Mouse (Mus musculus): ENCODE measurements around the gene Prmt2. TPM values are rescaled to one million over a fixed set of nuclear protein-coding genes. Genes with fewer than 3 reads are reported as not detected.

Prmt2 gene
- total RNA-seq (2015) (0.62 and 1.2 TPM in 2 replicates), total RNA-seq (2017) (2.0 and 2.4 TPM in 2 replicates)

DNA sequence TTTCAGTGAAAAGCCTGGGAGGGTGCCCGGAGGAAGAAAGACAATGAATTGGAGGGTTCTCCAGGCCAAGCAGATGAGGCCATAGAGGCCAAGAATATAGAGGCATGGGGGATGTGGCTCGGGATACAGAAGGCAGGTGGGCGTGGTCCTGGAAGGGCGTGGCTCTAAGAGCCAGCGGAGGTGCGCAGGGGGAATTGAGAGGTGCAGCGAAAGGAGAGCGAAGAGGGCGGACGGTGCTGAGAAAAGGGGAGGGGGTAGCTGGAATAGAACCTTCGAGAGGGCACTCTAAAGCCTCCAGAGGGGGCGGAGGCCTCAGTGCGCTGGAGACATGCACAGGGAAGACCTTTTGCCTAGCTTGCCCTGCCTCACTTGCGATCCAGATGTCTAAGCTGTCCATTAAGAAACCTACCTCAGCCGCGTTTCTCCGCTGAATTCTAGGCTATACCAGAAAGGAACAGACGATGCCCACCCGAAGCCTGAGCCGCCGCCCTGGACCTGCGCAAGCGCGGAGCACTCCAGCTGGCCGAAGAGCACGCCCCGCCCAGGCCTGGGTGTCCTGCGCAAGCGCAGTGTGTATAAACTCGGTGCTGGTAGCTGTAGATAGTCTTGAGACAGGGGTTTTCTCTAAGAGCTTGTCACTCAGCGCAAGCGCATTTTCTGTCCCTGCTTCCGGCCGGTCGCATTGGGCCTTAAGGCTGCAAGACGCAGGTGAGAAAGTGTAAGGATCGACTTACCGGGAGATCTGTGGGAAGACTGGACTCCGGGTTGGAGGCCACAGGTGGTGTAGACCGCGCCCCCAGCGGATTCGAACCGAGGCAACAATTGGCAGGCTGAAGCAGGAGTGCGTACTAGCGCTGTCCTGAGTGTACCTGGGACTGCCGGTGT, at the start of gene Prmt2:
Gene Prmt2 (minus strand): TSS at position 525 of the 885 bp plus-strand sequence.
- ATAC-seq (replicated peaks; ENCODE audit: poor library complexity), result peak; percentile 94

DNA sequence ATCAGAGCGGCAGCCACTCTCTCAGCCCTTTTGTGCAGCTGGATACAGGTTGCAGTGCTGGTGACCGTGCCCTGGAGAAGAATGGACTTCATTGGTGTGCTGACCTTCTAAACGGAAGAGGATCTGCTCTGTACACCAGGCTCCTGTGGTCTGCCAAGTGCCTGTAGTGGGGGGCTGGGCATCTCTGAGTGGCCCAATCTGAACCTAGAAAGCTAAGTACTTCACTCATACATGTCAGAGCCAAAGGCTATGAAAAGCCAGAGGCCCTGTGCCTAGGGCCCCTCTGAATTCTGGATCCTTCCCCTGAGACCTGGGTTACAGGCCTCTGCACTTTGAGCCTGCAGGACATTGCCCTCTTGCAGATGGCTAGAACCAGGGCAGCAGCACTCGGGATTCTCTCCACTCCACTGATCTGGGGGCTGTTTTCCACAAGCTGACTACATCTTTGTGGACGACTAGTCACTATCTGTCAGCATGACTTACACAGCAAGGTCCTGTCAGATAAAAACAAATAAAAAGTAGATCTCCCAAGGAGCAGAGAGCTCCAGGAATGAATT, 41.0 kb upstream of the Prmt2 start:
- no peak for ATAC-seq (replicated peaks; ENCODE audit: poor library complexity)

DNA sequence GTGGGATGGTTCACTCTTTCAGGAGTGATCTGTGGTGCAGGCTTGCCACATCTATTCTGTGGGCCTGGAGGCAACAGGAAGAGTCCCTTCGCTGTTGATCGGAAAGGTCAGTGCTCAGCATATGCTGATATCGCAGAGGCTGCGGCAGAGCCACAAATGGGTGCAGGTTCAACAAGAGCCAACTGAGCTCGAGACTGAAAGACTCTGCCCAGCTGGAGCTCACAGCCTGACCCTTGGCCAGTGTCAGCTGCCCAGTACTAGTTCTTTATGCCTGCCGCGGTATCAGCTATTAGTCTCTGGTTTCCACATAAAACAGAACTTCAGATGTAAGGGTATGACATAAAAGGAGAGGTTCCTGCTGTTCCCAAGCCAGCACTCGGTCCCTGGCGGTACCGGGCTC, 37.6 kb upstream of the Prmt2 start:
- ATAC-seq (replicated peaks; ENCODE audit: poor library complexity), result no peak

DNA sequence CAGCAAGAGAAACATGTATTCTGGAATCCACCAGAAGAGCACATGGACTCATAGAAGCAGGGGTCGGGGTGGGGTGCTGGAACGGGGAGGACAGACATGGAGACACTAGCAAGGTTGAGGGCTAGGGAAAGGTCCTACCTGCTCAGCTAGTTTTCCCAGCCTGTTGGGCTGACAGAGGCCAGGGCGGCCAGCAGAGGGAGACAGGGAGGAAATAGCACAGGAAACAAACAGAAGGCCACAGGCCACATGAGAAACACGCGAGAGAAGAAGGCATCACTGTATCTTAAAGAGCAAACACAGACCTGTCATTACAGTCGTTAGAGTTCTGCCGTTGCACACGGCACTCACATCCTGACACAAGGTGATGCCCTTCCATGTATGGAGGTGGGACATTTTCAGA, 33.6 kb upstream of the Prmt2 start:
- ATAC-seq (replicated peaks; ENCODE audit: poor library complexity), result peak; percentile 96

DNA sequence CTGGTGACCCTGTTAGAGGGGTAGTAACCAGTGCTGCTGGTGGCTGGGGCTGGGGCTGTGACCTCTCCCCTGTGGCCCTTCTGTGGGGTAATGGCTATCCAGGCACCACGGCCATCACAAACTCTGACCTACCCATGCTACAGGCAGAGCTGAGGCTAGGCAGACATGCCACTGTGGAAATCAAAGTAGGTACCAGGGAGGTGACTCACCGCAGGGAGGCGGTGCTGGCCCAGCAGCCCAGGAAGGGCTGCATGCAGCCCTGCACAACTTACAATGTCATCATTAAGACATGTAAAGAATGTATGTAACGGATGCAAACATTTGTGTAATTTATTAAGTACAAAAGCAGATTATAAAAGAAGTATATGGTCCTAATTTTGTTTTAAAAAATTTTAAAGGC, 24.8 kb upstream of the Prmt2 start:
- no peak for ATAC-seq (replicated peaks; ENCODE audit: poor library complexity)

DNA sequence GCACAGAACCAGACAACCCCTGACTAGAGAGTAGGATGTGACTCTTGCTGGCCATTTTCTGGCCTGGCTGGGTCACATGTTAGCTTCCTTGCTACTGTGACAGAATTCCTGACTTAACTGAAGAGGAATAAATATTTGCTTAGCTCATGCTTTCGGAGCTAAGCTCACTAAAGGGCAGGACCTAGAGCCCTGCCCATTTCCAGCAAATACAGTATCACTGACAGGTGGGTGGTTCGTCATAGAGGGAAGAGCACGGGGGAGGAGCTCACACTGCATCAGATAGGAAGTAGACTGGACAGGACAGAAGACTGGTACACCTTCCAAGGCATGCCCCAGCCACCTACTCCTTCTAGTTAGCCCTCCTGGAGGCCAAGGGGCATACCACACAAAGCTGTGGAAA, 23.8 kb upstream of the Prmt2 start:
- no peak for ATAC-seq (replicated peaks; ENCODE audit: poor library complexity)

DNA sequence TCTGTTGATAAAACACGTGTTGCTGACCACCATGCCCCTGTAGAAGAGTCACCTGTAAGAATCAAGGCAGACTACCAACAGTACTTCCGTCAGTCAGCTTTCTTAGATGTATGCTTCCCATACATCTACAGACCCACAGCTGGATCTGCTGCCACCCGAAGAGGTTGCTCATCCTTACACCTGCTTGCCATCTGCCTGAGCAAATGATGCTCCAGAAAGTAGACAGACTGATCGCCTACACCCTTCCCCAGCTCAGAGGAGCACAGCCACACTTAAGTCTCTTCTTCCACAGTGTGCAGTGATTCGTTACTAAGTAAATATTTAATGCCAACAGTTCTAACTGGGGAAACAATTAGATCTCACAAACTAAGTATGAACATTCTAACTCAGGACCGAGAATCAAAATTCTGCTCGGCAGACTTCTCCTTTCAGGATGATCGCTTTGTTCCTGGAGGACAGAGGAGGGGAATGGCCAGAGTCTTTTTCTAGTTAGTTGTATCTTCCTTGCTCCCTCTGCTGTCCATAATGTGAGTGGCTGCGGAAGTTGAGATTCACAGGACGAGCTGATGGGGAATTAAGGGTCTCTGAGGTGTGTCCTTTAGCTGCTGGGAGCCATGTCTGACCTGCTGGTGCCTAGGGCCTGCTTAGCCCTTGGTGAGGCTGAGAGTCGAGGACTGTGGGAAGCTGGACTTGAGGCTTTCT, 22.8 kb upstream of the Prmt2 start:
- no peak for ATAC-seq (replicated peaks; ENCODE audit: poor library complexity)

DNA sequence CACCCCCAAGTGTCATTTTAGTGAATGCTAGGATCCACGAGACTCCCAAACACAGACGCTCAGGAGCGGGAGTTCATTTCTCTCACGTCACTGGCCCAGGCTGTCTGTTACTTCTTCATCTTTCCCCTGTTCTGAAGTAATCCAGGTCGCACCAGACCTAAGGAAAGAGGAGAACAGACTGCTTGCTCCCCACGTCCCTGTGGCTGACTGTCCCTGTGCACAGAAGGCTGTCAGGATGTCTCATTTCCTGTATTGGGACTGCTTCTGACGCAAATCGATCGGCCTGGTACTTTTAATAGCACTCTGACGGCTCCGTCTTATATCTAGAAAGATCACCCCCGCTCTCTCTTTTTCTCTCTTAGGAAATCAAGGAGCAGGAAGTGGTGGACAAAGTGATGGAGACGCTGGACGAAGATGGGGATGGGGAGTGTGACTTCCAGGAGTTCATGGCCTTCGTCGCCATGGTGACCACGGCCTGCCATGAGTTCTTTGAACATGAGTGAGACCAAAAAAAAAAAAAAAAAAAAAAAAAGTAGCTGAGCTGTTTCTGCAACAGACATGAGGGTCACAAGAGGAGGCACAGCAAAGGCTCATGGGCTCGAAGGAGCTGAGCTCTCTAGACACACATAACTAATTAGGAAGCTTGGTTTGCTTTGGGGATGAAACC, 22.0 kb upstream of the Prmt2 start:
- ATAC-seq (replicated peaks; ENCODE audit: poor library complexity), result no peak

DNA sequence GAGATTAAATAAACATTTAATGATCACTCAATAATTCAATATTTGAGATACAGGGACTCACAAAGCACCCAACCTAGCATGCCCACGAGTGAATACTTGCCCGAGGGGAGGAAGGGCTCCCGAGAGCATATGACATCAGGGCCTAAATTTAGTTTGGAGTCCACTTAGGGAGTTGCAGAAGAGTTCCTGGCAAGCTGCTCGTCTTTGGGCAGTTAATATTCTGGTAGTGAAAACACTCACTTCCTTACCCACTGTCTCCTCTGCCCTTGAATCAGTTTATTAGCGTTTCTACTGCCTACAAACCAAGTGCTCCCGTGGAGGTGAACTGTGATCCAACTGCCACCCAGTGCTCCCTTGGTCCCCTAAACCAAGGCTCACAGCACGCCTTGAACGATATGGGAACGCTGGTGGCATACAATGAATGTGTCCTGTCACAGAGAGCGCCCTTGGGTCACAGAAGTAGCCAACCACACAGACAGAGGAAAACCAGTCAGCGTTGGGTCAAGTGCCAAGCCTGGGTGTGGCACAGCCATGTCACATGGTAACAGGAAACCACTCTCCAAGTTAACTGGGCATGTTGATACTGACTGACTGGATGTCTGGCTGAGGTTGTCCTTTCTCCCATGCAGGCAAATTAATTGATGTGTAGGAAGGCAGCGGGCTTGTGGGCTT, 20.2 kb upstream of the Prmt2 start:
- ATAC-seq (replicated peaks; ENCODE audit: poor library complexity), result peak; percentile 91

DNA sequence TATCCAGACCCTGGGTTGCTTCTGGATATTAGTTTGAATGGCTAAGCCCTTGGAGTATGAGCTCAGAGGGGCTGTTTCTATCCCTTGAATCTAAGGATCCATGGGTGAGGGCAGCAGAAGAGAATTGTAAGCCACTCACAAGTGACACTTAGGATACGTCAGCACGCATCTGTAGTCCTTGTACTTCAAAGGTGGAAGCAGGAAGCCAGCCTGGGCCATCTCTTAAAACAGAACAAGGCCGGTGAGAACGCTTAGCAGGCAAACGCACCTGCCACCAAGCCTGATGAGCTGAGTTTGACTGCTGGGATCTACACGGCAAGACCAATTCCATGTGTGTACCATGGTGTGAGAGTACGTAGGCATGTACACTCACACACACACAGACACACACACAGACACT, 19.6 kb upstream of the Prmt2 start:
- ATAC-seq (replicated peaks; ENCODE audit: poor library complexity), result no peak

DNA sequence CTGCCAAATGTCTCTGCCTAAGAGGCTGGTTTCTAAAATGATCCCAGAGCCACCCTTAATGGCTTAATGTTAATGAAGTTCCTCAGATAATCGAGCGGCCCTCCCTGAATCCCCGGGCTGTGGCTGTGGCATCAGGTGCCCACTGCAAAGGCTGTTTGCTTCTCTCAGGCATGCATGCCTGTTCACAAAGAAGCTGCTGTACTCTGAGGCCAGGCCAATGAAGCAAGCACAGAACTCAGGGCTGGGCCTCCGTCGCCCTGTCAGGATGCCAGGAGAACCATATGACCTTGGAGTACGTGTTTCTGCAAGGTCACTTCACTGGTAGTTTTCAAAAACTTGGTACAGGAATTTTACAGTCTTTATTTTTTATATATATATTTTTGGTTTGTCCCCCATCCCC, 18.0 kb upstream of the Prmt2 start:
- no peak for ATAC-seq (replicated peaks; ENCODE audit: poor library complexity)

DNA sequence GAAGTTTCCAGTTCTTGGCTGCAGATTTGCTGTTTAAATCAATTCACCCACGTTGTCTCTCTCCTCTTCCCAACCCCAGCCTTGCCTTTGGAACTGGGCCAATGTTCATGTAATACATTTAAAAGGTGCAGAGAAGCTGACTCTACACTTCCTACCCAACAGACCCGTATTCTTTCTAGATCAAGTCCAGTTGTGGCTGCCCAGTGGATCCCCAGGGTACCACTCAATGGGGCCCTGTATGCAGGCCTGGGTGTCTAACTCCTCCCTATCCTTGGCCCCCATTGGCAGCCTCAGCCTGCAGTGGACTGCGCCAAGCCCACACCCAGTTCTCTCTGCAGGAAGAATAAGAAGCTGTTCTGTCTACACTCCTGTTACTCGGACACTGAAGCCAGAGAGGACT, 15.9 kb upstream of the Prmt2 start, which contains the start of gene S100b:
Gene S100b (plus strand): TSS at position 318 of the 400 bp plus-strand sequence.
- no peak for ATAC-seq (replicated peaks; ENCODE audit: poor library complexity)

DNA sequence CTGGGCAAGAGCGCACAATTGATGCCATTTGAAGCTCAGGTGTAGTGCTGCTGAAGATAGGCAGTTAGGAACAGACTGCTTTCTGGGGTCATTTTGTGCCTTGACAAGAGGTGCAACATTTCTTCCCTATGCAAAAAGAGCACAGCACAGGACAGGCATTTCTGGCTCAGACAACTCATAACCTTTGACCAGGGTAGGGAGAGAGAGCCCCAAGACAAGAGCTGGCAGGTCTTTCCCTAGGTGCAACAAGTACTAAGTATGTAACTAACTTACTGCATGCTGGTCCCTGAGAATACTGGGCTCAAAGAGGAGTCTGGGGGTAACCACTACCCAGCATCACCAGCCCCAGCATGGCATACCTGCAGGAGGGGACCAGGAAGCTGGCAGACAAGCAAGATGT, 15.4 kb upstream of the Prmt2 start:
- no peak for ATAC-seq (replicated peaks; ENCODE audit: poor library complexity)

DNA sequence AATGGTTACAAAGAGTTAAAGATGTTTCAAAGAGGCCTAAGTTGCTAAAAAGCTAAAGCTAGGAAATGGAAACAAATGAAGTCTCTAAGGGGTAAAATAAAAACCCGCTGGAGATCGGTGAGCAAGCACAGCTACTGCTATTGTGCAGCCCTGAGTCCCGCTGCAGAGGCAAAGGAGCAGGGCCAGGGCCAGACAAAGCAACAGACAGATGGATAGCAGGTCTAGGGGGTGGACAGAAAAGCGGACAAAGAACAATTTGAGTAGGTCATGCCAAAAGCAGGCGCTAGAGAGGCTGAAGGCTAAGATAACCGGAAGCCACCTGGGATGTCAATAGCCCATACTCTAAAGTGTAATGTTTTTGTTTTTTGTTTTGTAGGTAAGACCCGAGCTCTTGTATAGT, 13.2 kb upstream of the Prmt2 start:
- ATAC-seq (replicated peaks; ENCODE audit: poor library complexity), result no peak

DNA sequence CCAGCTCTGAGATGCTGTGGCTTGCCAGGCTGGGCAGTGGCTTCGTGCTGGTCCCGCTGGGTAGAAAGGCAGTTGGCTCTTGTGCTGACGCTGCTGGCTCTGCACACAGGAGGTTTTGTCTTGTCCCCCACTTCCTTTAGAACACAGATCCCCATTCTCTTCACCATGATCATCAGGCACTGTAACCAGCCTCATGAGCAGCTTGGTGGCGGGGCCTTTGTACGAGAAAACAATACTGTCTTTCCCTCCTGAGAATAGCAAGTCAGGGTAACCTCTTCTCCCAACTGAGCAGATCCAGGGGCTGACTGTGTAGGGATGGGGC, 10.9 kb upstream of the Prmt2 start:
- ATAC-seq (replicated peaks; ENCODE audit: poor library complexity), result no peak

DNA sequence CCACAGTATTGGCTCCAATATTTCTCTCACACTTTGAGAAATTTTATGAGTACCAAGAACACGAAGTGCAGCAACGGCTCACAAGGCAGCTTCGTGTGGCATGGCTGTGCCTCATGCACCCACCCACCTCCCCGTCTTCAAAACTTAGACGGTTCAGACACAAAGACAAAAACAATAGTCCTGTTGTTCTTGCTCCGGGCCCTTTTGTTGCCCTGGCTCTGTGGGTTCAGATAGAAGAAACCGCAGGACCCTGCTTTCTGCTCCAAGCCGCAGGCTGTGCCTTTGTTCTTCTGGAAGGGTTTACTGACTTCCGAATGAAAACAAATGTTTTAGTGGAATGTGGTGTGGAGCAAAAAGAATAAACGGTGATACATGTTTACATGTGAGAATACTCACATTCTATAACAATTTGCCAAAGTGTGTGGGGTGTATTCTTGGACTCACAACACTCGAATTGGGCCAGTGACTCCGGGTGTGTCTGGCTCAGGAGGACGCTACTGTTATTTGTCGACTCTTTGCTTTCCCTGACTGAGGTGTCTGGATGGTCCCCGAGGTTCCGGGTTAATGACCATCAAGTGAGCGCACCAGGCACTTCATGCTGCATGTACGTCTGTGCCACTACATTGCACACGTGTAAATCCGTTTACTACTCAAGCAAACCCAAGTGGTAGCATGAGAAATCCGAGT, 10.4 kb upstream of the Prmt2 start:
- no peak for ATAC-seq (replicated peaks; ENCODE audit: poor library complexity)

DNA sequence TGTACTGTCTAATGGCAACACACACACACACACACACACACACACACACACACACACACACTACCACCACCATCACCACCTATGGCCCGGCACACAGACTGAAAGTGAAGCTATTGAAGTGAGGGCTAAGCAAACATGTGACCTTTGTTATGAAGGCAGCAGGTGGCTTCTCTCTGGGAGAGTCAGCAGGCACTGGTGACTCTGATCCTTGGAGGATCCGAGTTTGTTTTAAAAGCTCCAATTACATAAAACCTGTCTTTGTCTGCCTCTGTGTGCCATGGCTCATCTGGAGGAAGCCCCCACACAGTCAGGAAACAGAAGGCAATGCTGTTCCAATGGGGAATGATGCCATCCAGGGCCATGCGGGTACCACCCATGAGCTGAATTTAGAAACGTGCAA, 8.9 kb upstream of the Prmt2 start:
- no peak for ATAC-seq (replicated peaks; ENCODE audit: poor library complexity)

DNA sequence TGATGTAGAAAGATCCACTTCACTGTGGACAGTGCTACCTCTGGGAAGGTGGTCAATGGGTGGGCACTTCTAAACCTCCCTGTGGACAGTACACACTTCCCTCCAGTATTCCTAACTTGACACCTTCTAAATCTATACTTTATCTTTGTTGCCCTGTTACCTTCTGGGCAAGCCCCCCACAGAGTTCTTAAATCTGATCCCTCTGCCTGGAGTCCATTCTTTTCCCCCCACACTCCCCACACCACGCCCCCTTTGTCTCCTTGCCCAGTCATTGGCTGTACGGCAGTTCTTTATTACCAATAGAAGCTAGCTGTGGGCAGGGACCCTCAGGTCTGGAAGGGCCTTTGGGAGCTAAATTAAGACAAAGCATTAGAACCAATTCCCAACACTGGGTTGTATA, 7.4 kb upstream of the Prmt2 start:
- no peak for ATAC-seq (replicated peaks; ENCODE audit: poor library complexity)

DNA sequence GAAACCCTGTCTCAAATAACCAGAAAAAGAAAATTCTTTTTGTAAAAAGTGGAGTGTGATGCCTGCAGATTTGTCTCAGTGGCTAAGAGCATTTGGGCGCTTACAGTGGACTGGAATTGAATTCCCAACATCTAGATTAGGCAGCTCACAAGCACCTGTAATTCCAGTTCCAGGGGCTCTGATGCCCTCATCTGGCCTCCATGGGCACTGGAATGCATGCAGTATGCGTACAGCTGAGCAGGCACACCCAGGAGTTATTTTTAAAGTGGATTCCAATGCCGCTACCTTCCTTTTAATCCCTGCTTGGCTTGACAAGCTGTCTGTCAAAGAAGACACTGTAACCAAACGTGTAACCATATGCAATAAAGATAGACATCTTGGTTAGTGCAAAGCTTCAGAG, 1.7 kb upstream of the Prmt2 start:
- no peak for ATAC-seq (replicated peaks; ENCODE audit: poor library complexity)

DNA sequence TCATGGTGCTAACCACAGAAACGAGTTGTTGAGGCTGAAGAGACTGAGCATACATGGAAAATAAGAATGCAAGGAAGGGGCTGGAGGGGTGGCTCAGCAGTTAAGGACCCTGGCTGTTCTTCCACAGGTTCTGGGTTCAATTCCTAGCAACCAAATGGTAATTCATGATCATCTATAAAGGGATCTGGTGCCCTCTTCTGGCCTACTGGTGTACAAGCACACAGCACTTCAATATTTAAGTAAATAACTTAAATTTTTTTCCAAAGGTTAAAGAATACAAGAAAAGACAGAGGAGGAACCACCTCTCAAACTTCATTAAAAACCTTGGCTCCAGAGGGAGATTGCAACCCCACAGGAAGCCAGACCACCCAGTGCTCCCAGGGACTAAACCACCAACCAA, 8.0 kb downstream of the Prmt2 start:
- ATAC-seq (replicated peaks; ENCODE audit: poor library complexity), result 0 out of 2 replicates have a peak, but pooled peaks have one; percentile 44

All from megakaryocyte progenitor cell, adult 5-6 weeks (primary cell).